Mouse (Mus musculus): ENCODE measurements around the gene Dpf3.

Gene Dpf3

GRCm38 (mm10) chr12:83487476-83487991 lies at the start of gene Dpf3:
TSS of gene Dpf3 (minus strand) at chr12:83487716.
- peak; percentile 99 for DNase-seq

- DNase-seq = no peak
Measured at GRCm38 (mm10) chr12:83536039-83536438, 48.5 kb upstream of the Dpf3 start.

- no peak for DNase-seq
Measured at GRCm38 (mm10) chr12:83535428-83535827, 47.9 kb upstream of the Dpf3 start.

GRCm38 (mm10) chr12:83534190-83534589 lies 46.7 kb upstream of the Dpf3 start:
- DNase-seq = no peak

GRCm38 (mm10) chr12:83532966-83533365 lies 45.5 kb upstream of the Dpf3 start:
- no peak for DNase-seq

GRCm38 (mm10) chr12:83531992-83532391 lies 44.5 kb upstream of the Dpf3 start:
- DNase-seq = no peak

GRCm38 (mm10) chr12:83528665-83529064 lies 41.1 kb upstream of the Dpf3 start:
- DNase-seq = no peak

- DNase-seq = no peak
Measured at GRCm38 (mm10) chr12:83527816-83528215, 40.3 kb upstream of the Dpf3 start.

GRCm38 (mm10) chr12:83525822-83526544 lies 38.5 kb upstream of the Dpf3 start:
- no peak for DNase-seq

- DNase-seq = no peak
Measured at GRCm38 (mm10) chr12:83524329-83524728, 36.8 kb upstream of the Dpf3 start.

- no peak for DNase-seq
Measured at GRCm38 (mm10) chr12:83523892-83524291, 36.4 kb upstream of the Dpf3 start.

- no peak for DNase-seq
Measured at GRCm38 (mm10) chr12:83523056-83523455, 35.5 kb upstream of the Dpf3 start.

- DNase-seq = no peak
Measured at GRCm38 (mm10) chr12:83521083-83521482, 33.6 kb upstream of the Dpf3 start.

GRCm38 (mm10) chr12:83520311-83520890 lies 32.9 kb upstream of the Dpf3 start, which contains the start of gene Dcaf4:
TSS of gene Dcaf4 (plus strand) at chr12:83520466.
- peak; percentile 98 to 99 for DNase-seq

GRCm38 (mm10) chr12:83517580-83517979 lies 30.1 kb upstream of the Dpf3 start:
- DNase-seq = no peak

- DNase-seq = no peak
Measured at GRCm38 (mm10) chr12:83514216-83514615, 26.7 kb upstream of the Dpf3 start.

GRCm38 (mm10) chr12:83513185-83513584 lies 25.7 kb upstream of the Dpf3 start:
- DNase-seq = no peak

- DNase-seq = no peak
Measured at GRCm38 (mm10) chr12:83512783-83513182, 25.3 kb upstream of the Dpf3 start.

GRCm38 (mm10) chr12:83510586-83510985 lies 23.1 kb upstream of the Dpf3 start:
- DNase-seq = no peak

- no peak for DNase-seq
Measured at GRCm38 (mm10) chr12:83506543-83506942, 19.0 kb upstream of the Dpf3 start.

GRCm38 (mm10) chr12:83502190-83502589 lies 14.7 kb upstream of the Dpf3 start:
- peak; percentile 23 to 62 for DNase-seq

GRCm38 (mm10) chr12:83499256-83499655 lies 11.7 kb upstream of the Dpf3 start:
- DNase-seq = no peak

GRCm38 (mm10) chr12:83497959-83498358 lies 10.4 kb upstream of the Dpf3 start:
- no peak for DNase-seq

- no peak for DNase-seq
Measured at GRCm38 (mm10) chr12:83496736-83497135, 9.2 kb upstream of the Dpf3 start.

Data from lung, adult 18-20 months (tissue).